Mouse (Mus musculus) liver, adult 2 months (tissue): ENCODE data around the gene Use1. TPM values are rescaled to one million over a fixed set of nuclear protein-coding genes. Genes with fewer than 3 reads are reported as not detected.
A peak's percentile ranks its signal among the peaks of the same experiment; 100 is the strongest.

Source experiments
- DNase-seq: peaks from one replicate; pipeline ENCODE4 v3.0.0-alpha.2; 2011; ENCODE audit warnings: low read depth, low spot score; ENCODE audit errors: extremely low read depth
- H3K27ac ChIP-seq: fragments of 200-500 bp; replicated peaks from 2 replicates; pipeline ENCODE4 v1.5.1; 2012; ENCODE audit warnings: low read depth, mild to moderate bottlenecking, control low read depth, inconsistent platforms, low read length; ENCODE audit not compliant: insufficient read depth
- H3K27me3 ChIP-seq: fragments of 200-500 bp; 2 replicates; pipeline ENCODE4 v1.6.1; 2012; ENCODE audit warnings: mild to moderate bottlenecking, moderate library complexity, low read length, inconsistent platforms; ENCODE audit not compliant: control insufficient read depth, insufficient read depth
- H3K36me3 ChIP-seq: fragments of 200-500 bp; 2 replicates; pipeline ENCODE4 v1.6.1; 2012; ENCODE audit warnings: low read length, inconsistent platforms; ENCODE audit not compliant: control insufficient read depth, insufficient read depth
- H3K4me1 ChIP-seq: fragments of 200-500 bp; 2 replicates; pipeline ENCODE4 v1.6.1; 2011; ENCODE audit warnings: low read length; ENCODE audit not compliant: control insufficient read depth, insufficient read depth
- H3K4me3 ChIP-seq: fragments of 200-500 bp; 2 replicates; pipeline ENCODE4 v1.5.1; 2011; ENCODE audit warnings: low read depth, mild to moderate bottlenecking, control low read depth, low read length, moderate library complexity; ENCODE audit not compliant: insufficient read depth
- H3K79me2 ChIP-seq: fragments of 200-500 bp; 2 replicates; pipeline ENCODE4 v1.6.1; 2012; ENCODE audit warnings: inconsistent platforms, mild to moderate bottlenecking, low read length, moderate library complexity; ENCODE audit not compliant: control insufficient read depth, insufficient read depth
- H3K9ac ChIP-seq: fragments of 200-500 bp; 2 replicates; pipeline ENCODE4 v1.6.1; 2012; ENCODE audit warnings: low read depth, mild to moderate bottlenecking, control low read depth, inconsistent platforms, low read length
- CTCF ChIP-seq: fragments of 200-500 bp; IDR thresholded peaks from 2 replicates; pipeline ENCODE4 v1.5.1; 2011; ENCODE audit warnings: low read depth, low read length, control low read depth
- POLR2A ChIP-seq: fragments of 200-500 bp; IDR thresholded peaks from 2 replicates; pipeline ENCODE4 v1.6.1; 2011; ENCODE audit warnings: low read length, control low read depth; ENCODE audit not compliant: insufficient read depth; ENCODE audit errors: extremely low read depth
- WGBS: fragments of 180-500 bp; shearing (Covaris S2); methylation state at CpG from one replicate; pipeline ENCODE4 v1.1.7; 2018; 5-methylcytosine and 5-hydroxymethylcytosine counted together
- polyA plus RNA-seq: library from polyadenylated mRNA; depleted of rRNA; stranded (reverse); fragments of >200 nt; gene quantifications from 2 replicates; pipeline ENCODE4 v1.2.3, GENCODE M21; 2012
- total RNA-seq: library from RNA; depleted of rRNA; stranded (reverse); fragments of >200 nt; gene quantifications from 2 replicates; pipeline ENCODE4 v1.2.3, GENCODE M21; 2014

The Use1 gene
- total and polyA plus RNA-seq, 2 experiments = 69.9 to 82.2 TPM

- H3K27me3 ChIP-seq = no peaks in the 10 kb centered on the region
- peaks cover 39% of the 10 kb centered on the region for H3K4me1 ChIP-seq
- H3K9ac ChIP-seq = no peak overlapping the region
- no peak overlapping the region for H3K4me3 ChIP-seq
- TF ChIP-seq POLR2A (no peak), CTCF (no peak)
- peak; percentile 45 for DNase-seq
- 73% methylated on average over 17 of the region's 17 CpGs for WGBS
- H3K27ac ChIP-seq = peak overlapping the region; percentile 20; the same call in 1 of the 2 replicates
- H3K79me2 ChIP-seq = peaks cover 23% of the 10 kb centered on the region
- peaks cover 13% of the 10 kb centered on the region for H3K36me3 ChIP-seq
Measured at GRCm38 (mm10) chr8:71374616-71375206, 8.1 kb downstream of the Use1 start.

DNA sequence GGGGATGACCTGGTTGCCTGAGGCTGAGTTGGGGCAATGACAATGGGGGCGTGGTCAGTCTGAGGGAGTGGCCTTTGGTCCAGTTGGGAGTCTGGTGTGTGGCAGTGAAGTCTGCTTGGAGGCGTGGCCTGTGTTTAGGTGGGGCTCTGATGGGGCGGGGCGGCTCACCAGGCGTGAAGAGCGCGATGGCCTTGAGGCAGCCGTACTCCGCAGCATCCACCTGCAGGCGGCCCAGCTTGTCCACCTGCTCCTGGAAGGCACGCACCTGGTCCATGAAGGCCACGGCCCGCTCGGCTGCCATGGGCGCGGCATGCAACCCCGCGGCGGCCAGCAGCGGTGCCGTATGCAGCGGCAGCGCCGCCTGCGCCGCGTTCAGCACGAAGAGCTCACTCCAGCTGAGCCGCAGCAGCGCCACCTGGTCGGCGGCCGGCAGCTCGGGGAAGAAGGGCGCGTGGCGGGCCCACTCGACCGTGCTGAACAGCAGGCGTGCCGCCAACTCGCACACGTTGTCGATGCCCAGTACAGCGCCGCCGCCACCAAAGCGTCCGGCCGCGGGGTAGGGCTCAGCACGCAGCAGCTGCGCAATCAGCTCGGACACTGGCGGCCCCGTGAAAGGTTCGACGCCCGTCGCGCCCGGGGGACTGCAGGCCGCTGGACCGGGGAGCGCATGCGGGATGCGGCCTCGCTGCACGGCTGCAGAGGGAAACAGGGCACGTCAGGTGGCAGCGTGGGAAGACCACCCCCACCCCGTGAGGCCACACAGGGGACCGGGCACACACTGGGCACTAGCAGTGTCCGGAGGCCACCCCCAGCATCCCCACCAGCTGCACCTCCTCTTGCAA lies 9.2 kb downstream of the Use1 start:
- Histone ChIP-seq H3K4me1 (peaks cover 39% of the 10 kb centered on the region), H3K9ac (no peak overlapping the region)

DNA sequence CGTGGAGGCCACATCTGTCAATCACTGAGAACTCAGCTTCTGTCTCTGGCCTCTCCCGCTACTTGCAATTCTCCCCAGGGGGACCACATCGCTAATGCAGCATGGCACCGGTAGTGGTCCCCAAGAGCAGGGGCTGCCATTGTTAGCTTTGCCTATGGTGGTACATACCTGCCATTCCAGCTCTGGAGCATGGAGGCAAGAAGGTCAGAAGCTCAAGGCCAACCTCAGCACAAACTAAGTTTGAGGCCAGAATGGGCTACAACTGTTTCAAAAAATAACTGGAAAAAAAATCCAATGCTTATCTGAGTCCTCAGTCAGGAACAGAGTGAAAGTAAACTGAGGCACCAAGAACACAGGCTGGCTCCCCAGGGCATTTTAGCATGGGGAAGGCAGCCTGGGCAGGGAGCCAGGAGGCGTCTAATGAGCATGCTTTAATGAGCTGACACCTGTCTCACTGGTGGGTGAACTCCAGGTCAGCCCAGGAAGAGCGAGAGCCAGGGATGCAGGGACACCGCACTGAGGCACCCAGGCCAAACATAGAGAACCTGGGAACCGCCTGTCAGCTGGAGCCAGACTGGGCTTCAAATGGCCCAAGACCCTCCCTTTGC lies 9.9 kb downstream of the Use1 start:
- no peak overlapping the region for H3K9ac ChIP-seq
- peaks cover 13% of the 10 kb centered on the region for H3K36me3 ChIP-seq
- peak; percentile 24 for DNase-seq
- WGBS = 53% methylated on average over 8 of the region's 8 CpGs
- H3K27ac ChIP-seq = peak overlapping the region; percentile 13; the same call in 1 of the 2 replicates
- peaks cover 39% of the 10 kb centered on the region for H3K4me1 ChIP-seq
- no peak overlapping the region for H3K4me3 ChIP-seq
- H3K79me2 ChIP-seq = peaks cover 41% of the 10 kb centered on the region
- H3K27me3 ChIP-seq = no peaks in the 10 kb centered on the region
- TF ChIP-seq CTCF = no peak
- no peak for TF ChIP-seq POLR2A

More for the DNA sequence above, 9.2 kb downstream of the Use1 start:
- WGBS = 30% methylated on average over 74 of the region's 74 CpGs
- H3K79me2 ChIP-seq = peaks cover 34% of the 10 kb centered on the region
- H3K36me3 ChIP-seq = peaks cover 13% of the 10 kb centered on the region
- H3K27me3 ChIP-seq = no peaks in the 10 kb centered on the region
- peak; percentile 98 for DNase-seq
- TF ChIP-seq CTCF (peak; percentile 19; the same call in 1 of the 2 replicates), POLR2A (no peak)
- H3K27ac ChIP-seq = no peak overlapping the region
- H3K4me3 ChIP-seq = no peak overlapping the region

GRCm38 (mm10) chr8:71379008-71379407 lies 12.4 kb downstream of the Use1 start:
- H3K4me3 ChIP-seq = no peak overlapping the region
- H3K79me2 ChIP-seq = peaks cover 43% of the 10 kb centered on the region
- TF ChIP-seq CTCF (no peak), POLR2A (no peak)
- H3K9ac ChIP-seq = peak overlapping the region; percentile 96
- peaks cover 11% of the 10 kb centered on the region for H3K36me3 ChIP-seq
- no peak for DNase-seq
- peak overlapping the region; percentile 96 for H3K27ac ChIP-seq
- WGBS = 50% methylated on average over 4 of the region's 4 CpGs
- H3K27me3 ChIP-seq = no peaks in the 10 kb centered on the region
- peaks cover 38% of the 10 kb centered on the region for H3K4me1 ChIP-seq

DNA sequence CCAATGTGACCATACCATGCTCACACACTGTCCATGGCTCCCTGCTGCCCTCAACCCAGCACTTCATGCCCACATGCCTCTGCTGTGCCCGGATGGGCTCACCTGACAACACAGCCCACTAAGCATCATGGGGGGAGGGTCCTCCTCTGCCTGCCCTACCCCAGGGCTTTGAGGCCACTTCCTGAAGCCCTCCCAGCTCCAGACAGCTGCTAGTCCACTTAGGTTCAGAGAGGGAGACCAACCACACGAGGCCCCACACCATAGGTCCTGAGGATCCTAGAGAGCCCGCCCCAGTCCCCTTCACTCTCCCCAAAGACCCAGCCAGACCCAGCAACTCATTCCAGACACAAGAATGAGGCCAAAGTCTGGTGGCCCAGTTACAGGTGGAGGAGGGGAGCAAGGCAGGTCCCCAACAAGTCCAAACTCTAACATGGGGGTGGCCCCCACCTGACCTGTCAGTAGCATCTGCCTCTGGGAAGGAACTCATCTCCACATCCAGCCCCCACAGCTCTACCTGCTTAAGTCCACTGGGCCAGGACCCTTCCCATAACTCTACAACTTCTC lies 12.9 kb downstream of the Use1 start:
- 17% methylated on average over 3 of the region's 3 CpGs for WGBS
- peak overlapping the region; percentile 96 for H3K9ac ChIP-seq
- 0 out of 2 replicates have a peak, but pooled peaks have one; percentile 5 for TF ChIP-seq POLR2A
- no peak for TF ChIP-seq CTCF
- peaks cover 6% of the 10 kb centered on the region for H3K36me3 ChIP-seq
- H3K27ac ChIP-seq = peak overlapping the region; percentile 96
- H3K4me1 ChIP-seq = peaks cover 39% of the 10 kb centered on the region
- no peaks in the 10 kb centered on the region for H3K27me3 ChIP-seq
- H3K79me2 ChIP-seq = peaks cover 40% of the 10 kb centered on the region
- H3K4me3 ChIP-seq = peak overlapping the region; percentile 98
- DNase-seq = peak; percentile 70
